In the genomic region with DNA sequence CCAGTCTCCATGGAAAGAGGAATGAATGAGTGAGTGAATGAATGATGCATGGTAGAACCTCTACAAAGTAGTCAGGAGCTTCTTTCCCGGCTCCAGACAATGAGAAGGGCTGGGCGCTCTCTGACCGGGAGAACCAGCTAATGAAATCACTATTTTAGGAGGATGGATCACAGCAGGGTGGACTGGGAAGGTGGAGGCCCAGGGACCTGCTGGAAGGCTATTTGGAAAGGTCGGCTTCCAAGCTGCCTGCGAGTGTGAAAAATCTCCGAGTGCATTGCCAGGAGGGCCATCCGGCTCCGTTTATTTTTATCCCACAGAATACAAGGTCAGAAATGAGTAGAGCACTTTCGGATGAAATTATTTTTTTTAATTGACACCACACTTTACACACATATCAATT, we compare ENCODE assay signal across 23 mouse cellular contexts.
DNase-seq lines count a peak whose midpoint lies in the region; TF ChIP-seq lines count a peak whose summit lies in the region.
"Had no signal": no experiment of that assay in that cellular context is flagged by ENCODE, and none has a peak within 500 bp of the region (broad histone marks: within the 10 kb centered on the region; RNA-seq: fewer than 3 reads in every experiment).

No protein-coding gene starts in this region.

- peak; percentile 26 for DNase-seq in gastrocnemius, adult 2 months
- no peak for DNase-seq in gastrocnemius, adult 8-10 months (ENCODE audit: low spot score in 2 of 2)
- DNase-seq in heart, postnatal 4 days: peak; percentile 26
- no peak for DNase-seq in heart, postnatal 25 days (ENCODE audit: low spot score)
- peak; percentile 70 to 76 for DNase-seq in cerebellum, postnatal 10 days
- no peak for DNase-seq in adrenal gland, postnatal 14 days
- no peak for DNase-seq in lung, postnatal 36 days
- DNase-seq: adrenal gland, postnatal 36 days; forebrain, postnatal 0 days; kidney, adult 2 months; layer of hippocampus, adult 9-11 months; liver; lung, postnatal 4 days; midbrain, embryonic 14.5 days; right cerebral cortex, postnatal 14 days; thymus, adult 2 months had no signal

- H3K27ac ChIP-seq in gastrocnemius, adult 2 months: no peak overlapping the region
- H3K27ac ChIP-seq: embryonic facial prominence, embryonic 12.5 days; hindbrain, embryonic 14.5 days; kidney, postnatal 0 days; liver, embryonic 15.5 days; lung, embryonic 15.5 days; stomach, postnatal 0 days had no signal

- H3K4me3 ChIP-seq in gastrocnemius, adult 2 months: no peak overlapping the region
- H3K4me3 ChIP-seq: embryonic facial prominence, embryonic 12.5 days; limb, embryonic 10.5 days; liver, embryonic 15.5 days; lung, embryonic 15.5 days had no signal

- intact Hi-C loops in gastrocnemius, adult 2 months (cut with DNase I): no loop called here
- intact Hi-C loops in heart, postnatal 25 days (cut with DNase I): no loop called here

- no peak for TF ChIP-seq CTCF in gastrocnemius, adult 2 months (IDR thresholded peaks at IDR 0.05)

Comparison
In these comparisons a context has a peak if more than half of its experiments do, and no peak if none do; other contexts are left out.
1. DNase-seq: peak in gastrocnemius, adult 2 months (single experiment), heart, postnatal 4 days (single experiment) and cerebellum, postnatal 10 days (2 of 2); none in gastrocnemius, adult 8-10 months (0 of 2), heart, postnatal 25 days (single experiment), adrenal gland, postnatal 14 days (single experiment) and lung, postnatal 36 days (single experiment).